Mouse (Mus musculus) left cerebral cortex, adult 18-20 months (tissue): ENCODE results near the gene Zbtb9. TPM values are rescaled to one million over a fixed set of nuclear protein-coding genes. Genes with fewer than 3 reads are reported as not detected.

ENCODE experiments used
- DNase-seq, 2 experiments: peaks; one replicate each; pipeline ENCODE4 v3.0.0; 2021 to 2022; ENCODE audit warnings: low spot score in 2 of 2, mixed read lengths in 1 of 2
- microRNA-seq, 2 experiments: library from miRNA; unstranded; fragments of <30 nt; microRNA quantifications; one replicate each; pipeline ENCODE4 v1.2.0; 2021
- total RNA-seq, 2 experiments: library from RNA; stranded (reverse); gene quantifications; 2 replicates each; pipeline ENCODE4 v1.2.3; 2021

The Zbtb9 gene
- total RNA-seq, 2 experiments from 2014 or later: 16.2 to 16.4 TPM

- DNase-seq: no peak
Measured at GRCm38 (mm10) chr17:27039432-27040102, 66.6 kb downstream of the Zbtb9 start.

GRCm38 (mm10) chr17:27040304-27041045 lies 67.5 kb downstream of the Zbtb9 start:
- DNase-seq: no peak

- no peak for DNase-seq
Measured at GRCm38 (mm10) chr17:27041046-27041786, 68.2 kb downstream of the Zbtb9 start.

GRCm38 (mm10) chr17:27041787-27042055 lies 68.8 kb downstream of the Zbtb9 start:
- DNase-seq: no peak

GRCm38 (mm10) chr17:27042840-27043239 lies 69.9 kb downstream of the Zbtb9 start:
- no peak for DNase-seq

- DNase-seq: no peak
Measured at GRCm38 (mm10) chr17:27045164-27045563, 72.2 kb downstream of the Zbtb9 start.

- DNase-seq: no peak
Measured at GRCm38 (mm10) chr17:27047762-27048444, 74.9 kb downstream of the Zbtb9 start.

- no peak for DNase-seq
Measured at GRCm38 (mm10) chr17:27048445-27049239, 75.7 kb downstream of the Zbtb9 start.

GRCm38 (mm10) chr17:27050853-27051252 lies 77.9 kb downstream of the Zbtb9 start:
- no peak for DNase-seq

- no peak for DNase-seq
Measured at GRCm38 (mm10) chr17:27051514-27051913, 78.5 kb downstream of the Zbtb9 start.

- no peak for DNase-seq
Measured at GRCm38 (mm10) chr17:27056170-27056569, 83.2 kb downstream of the Zbtb9 start.

- DNase-seq: peak in 1 of 2 experiments; percentile 21
Measured at GRCm38 (mm10) chr17:27056812-27057516, 84.0 kb downstream of the Zbtb9 start, which contains the start of gene Itpr3. Gene Itpr3, plus strand, starts transcription at chr17:27057304.

- no peak for DNase-seq
Measured at GRCm38 (mm10) chr17:27057517-27058055, 84.6 kb downstream of the Zbtb9 start.

Small RNAs within 50 kb of the gene (microRNA-seq; reads per million reads assigned to microRNA genes)
- gene Mir3083 (21.6 to 26.1 reads per million in 2 experiments), gene Mir6968 (6.0 to 7.6 reads per million in 2 experiments)

Other genes with a start within 250 kb of the Zbtb9 start
- 10 to 100 TPM; 31.6 to 31.7 TPM for gene Bnip1, start 192.1 kb upstream of the Zbtb9 start, total RNA-seq
- gene Nkx2-5, start 128.2 kb upstream of the Zbtb9 start, total RNA-seq: not detected
- gene Kifc5b, start 56.1 kb upstream of the Zbtb9 start, total RNA-seq: 1 to 10 TPM; 3.4 to 3.7 TPM
- gene Phf1, start 40.1 kb upstream of the Zbtb9 start, total RNA-seq: 10 to 100 TPM; 39.5 to 46.7 TPM
- gene Cuta, start 33.6 kb upstream of the Zbtb9 start, total RNA-seq: 100 to 1,000 TPM in 1 of 2 experiments, 10 to 100 TPM in 1; 97.8 to 103 TPM
- 100 to 1,000 TPM; 348 to 362 TPM for gene Syngap1, start 31.9 kb upstream of the Zbtb9 start, total RNA-seq
- 10 to 100 TPM; 12.0 to 13.0 TPM for gene Bak1, start 55.8 kb downstream of the Zbtb9 start, total RNA-seq
- gene Itpr3, start 84.1 kb downstream of the Zbtb9 start, total RNA-seq: 1 to 10 TPM; 2.8 to 3.0 TPM
- gene Uqcc2, start 160.7 kb downstream of the Zbtb9 start, total RNA-seq: 100 to 1,000 TPM; 242 to 270 TPM
- under 1 TPM; 0.60 to 0.70 TPM for gene Ip6k3, start 194.6 kb downstream of the Zbtb9 start, total RNA-seq
- gene Lemd2, start 231.3 kb downstream of the Zbtb9 start, total RNA-seq: 10 to 100 TPM; 38.8 to 46.6 TPM